Comparison of ENCODE assay signal across 17 mouse cellular contexts in the genomic region with DNA sequence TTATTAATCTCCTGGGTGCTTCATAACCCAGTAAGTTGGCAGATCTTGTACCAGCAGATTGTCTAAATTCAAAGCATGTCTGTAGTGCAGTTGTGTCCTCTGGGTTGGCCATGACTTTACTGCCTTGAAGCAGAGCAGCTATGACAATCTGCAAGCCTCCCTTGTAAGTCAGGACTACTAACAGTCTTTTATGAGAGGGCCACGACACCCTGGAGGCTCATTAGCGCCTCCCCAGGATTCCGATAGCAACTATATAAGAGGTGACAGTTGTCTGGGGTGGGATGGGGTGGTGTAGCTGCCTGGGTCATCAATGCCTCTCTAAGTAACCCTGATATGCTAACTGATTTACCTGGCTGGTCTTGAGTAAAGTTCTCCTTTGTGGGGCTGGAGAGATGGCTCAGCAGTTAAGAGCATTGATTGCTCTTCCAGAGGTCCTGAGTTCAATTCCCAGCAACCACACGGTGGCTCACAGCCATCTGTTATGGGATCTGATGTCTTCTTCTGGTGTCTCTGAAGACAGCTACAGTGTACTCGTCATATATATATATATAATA. TPM values are rescaled to one million over a fixed set of nuclear protein-coding genes. Genes with fewer than 3 reads are reported as not detected.
DNase-seq lines count a peak whose midpoint lies in the region; ATAC-seq and TF ChIP-seq lines count a peak whose summit lies in the region.
"Had no signal": no experiment of that assay in that cellular context is flagged by ENCODE, and none has a peak within 500 bp of the region (broad histone marks: within the 10 kb centered on the region; RNA-seq: fewer than 3 reads in every experiment).

No protein-coding gene starts in this region.

- H3K4me2 ChIP-seq in kidney, embryonic 15.5 days, result no peak overlapping the region
- no peak overlapping the region for H3K4me2 ChIP-seq in kidney, embryonic 16.5 days (replicated peaks; ENCODE audit: low read depth, low read length)
- H3K4me2 ChIP-seq in lung, postnatal 0 days (replicated peaks; ENCODE audit: low read depth, low read length), result no peak overlapping the region

- TF ChIP-seq CTCF in lung, postnatal 0 days (IDR thresholded peaks at IDR 0.05), result peak; percentile 43

- no peak for TF ChIP-seq EP300 in lung, postnatal 0 days (IDR thresholded peaks at IDR 0.05)

- H3K9ac ChIP-seq in kidney, embryonic 15.5 days, result no peak overlapping the region
- no peak overlapping the region for H3K9ac ChIP-seq in kidney, embryonic 16.5 days (replicated peaks; ENCODE audit: low read length)
- H3K9ac ChIP-seq in lung, postnatal 0 days (replicated peaks; ENCODE audit: low read depth), result no peak overlapping the region

- DNase-seq in heart, adult 11 months, result peak; percentile 78
- DNase-seq in heart, postnatal 4 days, result no peak
- no peak for DNase-seq in lung, postnatal 0 days (ENCODE audit: low spot score)
- DNase-seq in lung, postnatal 10 days, result no peak
- DNase-seq in cerebellum, postnatal 10 days, result no peak
- DNase-seq in left cerebral cortex, adult 18-20 months (ENCODE audit: low spot score in 2 of 2), result no peak
- DNase-seq: cerebellum, adult 2 months; embryo, embryonic 11 days; kidney, postnatal 14 days; layer of hippocampus, postnatal 36 days; midbrain, embryonic 14.5 days; spleen, adult 18-20 months had no signal

- 39% methylated on average over 5 of the region's 5 CpGs for WGBS in kidney, embryonic 15.5 days
- 44% methylated on average over 5 of the region's 5 CpGs for WGBS in kidney, embryonic 16.5 days
- WGBS in lung, postnatal 0 days, result 39% methylated on average over 5 of the region's 5 CpGs

- peak overlapping the region; percentile 37; the same call in 1 of the 2 replicates for H3K27ac ChIP-seq in kidney, embryonic 15.5 days
- no peak overlapping the region for H3K27ac ChIP-seq in kidney, embryonic 16.5 days (ENCODE audit: low read length)
- H3K27ac ChIP-seq in lung, postnatal 0 days (ENCODE audit: low read length), result 0 out of 2 replicates have a peak overlapping the region, but pooled peaks have one; percentile 0
- H3K27ac ChIP-seq: hindbrain, postnatal 0 days; macrophage had no signal

- H3K36me3 ChIP-seq in kidney, embryonic 15.5 days, result no peaks in the 10 kb centered on the region
- no peaks in the 10 kb centered on the region for H3K36me3 ChIP-seq in kidney, embryonic 16.5 days (ENCODE audit: insufficient read depth, low read length)
- no peaks in the 10 kb centered on the region for H3K36me3 ChIP-seq in lung, postnatal 0 days (ENCODE audit: insufficient read depth, low read length)
- H3K36me3 ChIP-seq: G1E had no signal

- no peaks in the 10 kb centered on the region for H3K4me1 ChIP-seq in kidney, embryonic 15.5 days
- peaks cover 6% of the 10 kb centered on the region; the same call in 1 of the 2 replicates for H3K4me1 ChIP-seq in kidney, embryonic 16.5 days (ENCODE audit: insufficient read depth, low read length)
- H3K4me1 ChIP-seq in lung, postnatal 0 days (ENCODE audit: insufficient read depth, low read depth, low read length), result no peaks in the 10 kb centered on the region

- no peak; the same call in 1 of the 2 replicates for ATAC-seq in kidney, embryonic 15.5 days (replicated peaks; ENCODE audit: low FRiP score)
- no peak; the same call in 1 of the 2 replicates for ATAC-seq in kidney, embryonic 16.5 days (ENCODE audit: low FRiP score, low TSS enrichment)
- ATAC-seq in lung, postnatal 0 days, result no peak
- ATAC-seq: hindbrain, postnatal 0 days had no signal

- no peak overlapping the region for H3K4me3 ChIP-seq in kidney, embryonic 15.5 days (replicated peaks)
- no peak overlapping the region for H3K4me3 ChIP-seq in kidney, embryonic 16.5 days (ENCODE audit: low read length)
- H3K4me3 ChIP-seq in lung, postnatal 0 days (ENCODE audit: low read depth, low read length), result no peak overlapping the region

- no peaks in the 10 kb centered on the region for H3K9me3 ChIP-seq in kidney, embryonic 15.5 days (replicated peaks)
- no peaks in the 10 kb centered on the region for H3K9me3 ChIP-seq in kidney, embryonic 16.5 days (ENCODE audit: low read length)
- H3K9me3 ChIP-seq in lung, postnatal 0 days (ENCODE audit: low read length), result no peaks in the 10 kb centered on the region
- H3K9me3 ChIP-seq: G1E had no signal

- H3K27me3 ChIP-seq in kidney, embryonic 15.5 days, result no peaks in the 10 kb centered on the region
- H3K27me3 ChIP-seq in kidney, embryonic 16.5 days (ENCODE audit: insufficient read depth, low read length), result no peaks in the 10 kb centered on the region
- no peaks in the 10 kb centered on the region for H3K27me3 ChIP-seq in lung, postnatal 0 days (replicated peaks; ENCODE audit: insufficient read depth, low read length)

RNA-seq across cellular contexts. Expression of a gene that starts 11.2 kb away (rescaled TPM):
- 10 to 100 TPM; 77.5 to 79.9 TPM for total RNA-seq in heart, postnatal 4 days (2021)
- polyA plus RNA-seq in kidney, embryonic 15.5 days (2015; fragmentation: Nextera tagmentation; extraction: Ambion mirVana), result 39.7 and 50.3 TPM in 2 replicates
- polyA plus RNA-seq in kidney, embryonic 16.5 days (2015; fragmentation: Nextera tagmentation; extraction: Ambion mirVana), result 31.5 and 32.2 TPM in 2 replicates
- 25.8 and 26.0 TPM in 2 replicates for polyA plus RNA-seq in lung, postnatal 0 days (2015; fragmentation: Nextera tagmentation; extraction: Ambion mirVana)
- total RNA-seq in left cerebral cortex, adult 18-20 months (2021), result 10 to 100 TPM; 82.9 to 94.5 TPM

RNA-seq across cellular contexts. Expression of a gene that starts 25.3 kb away (rescaled TPM):
- 100 to 1,000 TPM; 240 to 258 TPM for total RNA-seq in heart, postnatal 4 days (2021)
- 577 and 624 TPM in 2 replicates for polyA plus RNA-seq in kidney, embryonic 15.5 days (2015; fragmentation: Nextera tagmentation; extraction: Ambion mirVana)
- 481 and 498 TPM in 2 replicates for polyA plus RNA-seq in kidney, embryonic 16.5 days (2015; fragmentation: Nextera tagmentation; extraction: Ambion mirVana)
- 412 and 458 TPM in 2 replicates for polyA plus RNA-seq in lung, postnatal 0 days (2015; fragmentation: Nextera tagmentation; extraction: Ambion mirVana)
- 100 to 1,000 TPM; 247 to 250 TPM for total RNA-seq in left cerebral cortex, adult 18-20 months (2021)
